Mouse (Mus musculus): ENCODE results near the gene Mcoln2. TPM values are rescaled to one million over a fixed set of nuclear protein-coding genes. Genes with fewer than 3 reads are reported as not detected.
"Not testable (repeated sequence)": the region's sequence is repeated elsewhere in the genome, so short reads cannot be mapped to it uniquely, and the experiment has no call there.

Gene Mcoln2
- polyA plus RNA-seq, 1 experiment: 3.6 TPM

- Histone ChIP-seq H3K4me3 (replicated peaks; ENCODE audit: control insufficient read depth, low read depth, low read length) (no peak overlapping the region), H3K4me1 (ENCODE audit: control insufficient read depth, insufficient read depth, low read length) (no peaks in the 10 kb centered on the region), H3K27ac (ENCODE audit: control insufficient read depth, insufficient read depth, low read depth, low read length, poor library complexity) (no peak overlapping the region)
- TF ChIP-seq CTCF (IDR thresholded peaks at IDR 0.05; ENCODE audit: control insufficient read depth, insufficient read depth, low read length): no peak
- no peak for TF ChIP-seq POLR2A (IDR thresholded peaks at IDR 0.05; ENCODE audit: borderline replicate concordance, control insufficient read depth, low read depth, low read length)
- 86% methylated on average over 11 of the region's 11 CpGs for WGBS
These were observed 49.3 kb downstream of the Mcoln2 start for GRCm38 (mm10) chr3:146198803-146199481.

- WGBS: 74% methylated on average over 3 of the region's 3 CpGs
- H3K4me3 ChIP-seq (replicated peaks; ENCODE audit: control insufficient read depth, low read depth, low read length): no peak overlapping the region
- H3K27ac ChIP-seq (ENCODE audit: control insufficient read depth, insufficient read depth, low read depth, low read length, poor library complexity): no peak overlapping the region
- no peak for TF ChIP-seq CTCF (IDR thresholded peaks at IDR 0.05; ENCODE audit: control insufficient read depth, insufficient read depth, low read length)
- TF ChIP-seq POLR2A (IDR thresholded peaks at IDR 0.05; ENCODE audit: borderline replicate concordance, control insufficient read depth, low read depth, low read length): no peak
- H3K4me1 ChIP-seq (ENCODE audit: control insufficient read depth, insufficient read depth, low read length): no peaks in the 10 kb centered on the region
These were observed 49.9 kb downstream of the Mcoln2 start for GRCm38 (mm10) chr3:146199486-146199885.

DNA sequence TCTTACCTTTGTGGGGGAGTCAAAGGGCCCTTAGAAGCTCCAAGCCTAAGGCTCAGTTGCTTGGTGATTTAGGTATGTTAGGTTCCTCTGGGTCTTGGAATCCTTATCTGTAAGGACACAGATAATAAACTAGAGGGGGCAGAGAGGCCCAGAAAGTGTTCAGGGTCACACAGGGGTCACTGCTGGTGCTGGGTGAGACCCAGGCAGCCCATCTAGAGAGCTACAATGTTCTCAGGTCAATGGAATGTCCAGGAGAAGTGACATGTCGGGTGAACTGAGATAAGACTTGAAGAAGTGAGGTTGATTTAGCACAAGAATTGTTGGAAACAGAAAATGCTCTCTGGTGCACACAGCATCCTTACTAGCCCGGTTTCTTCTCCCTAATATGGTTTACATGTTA lies 54.7 kb downstream of the Mcoln2 start:
- WGBS: 52% methylated on average over 2 of the region's 2 CpGs
- no peak overlapping the region for H3K27ac ChIP-seq (ENCODE audit: control insufficient read depth, insufficient read depth, low read depth, low read length, poor library complexity)
- H3K4me3 ChIP-seq (replicated peaks; ENCODE audit: control insufficient read depth, low read depth, low read length): no peak overlapping the region
- no peaks in the 10 kb centered on the region for H3K4me1 ChIP-seq (ENCODE audit: control insufficient read depth, insufficient read depth, low read length)
- no peak for TF ChIP-seq CTCF (IDR thresholded peaks at IDR 0.05; ENCODE audit: control insufficient read depth, insufficient read depth, low read length)
- no peak for TF ChIP-seq POLR2A (IDR thresholded peaks at IDR 0.05; ENCODE audit: borderline replicate concordance, control insufficient read depth, low read depth, low read length)

GRCm38 (mm10) chr3:146205305-146205704 lies 55.7 kb downstream of the Mcoln2 start:
- Histone ChIP-seq H3K4me3 (replicated peaks; ENCODE audit: control insufficient read depth, low read depth, low read length) (no peak overlapping the region), H3K4me1 (ENCODE audit: control insufficient read depth, insufficient read depth, low read length) (no peaks in the 10 kb centered on the region), H3K27ac (ENCODE audit: control insufficient read depth, insufficient read depth, low read depth, low read length, poor library complexity) (no peak overlapping the region)
- WGBS: 66% methylated on average over 11 of the region's 11 CpGs
- TF ChIP-seq POLR2A (IDR thresholded peaks at IDR 0.05; ENCODE audit: borderline replicate concordance, control insufficient read depth, low read depth, low read length) (no peak), CTCF (IDR thresholded peaks at IDR 0.05; ENCODE audit: control insufficient read depth, insufficient read depth, low read length) (no peak)

DNA sequence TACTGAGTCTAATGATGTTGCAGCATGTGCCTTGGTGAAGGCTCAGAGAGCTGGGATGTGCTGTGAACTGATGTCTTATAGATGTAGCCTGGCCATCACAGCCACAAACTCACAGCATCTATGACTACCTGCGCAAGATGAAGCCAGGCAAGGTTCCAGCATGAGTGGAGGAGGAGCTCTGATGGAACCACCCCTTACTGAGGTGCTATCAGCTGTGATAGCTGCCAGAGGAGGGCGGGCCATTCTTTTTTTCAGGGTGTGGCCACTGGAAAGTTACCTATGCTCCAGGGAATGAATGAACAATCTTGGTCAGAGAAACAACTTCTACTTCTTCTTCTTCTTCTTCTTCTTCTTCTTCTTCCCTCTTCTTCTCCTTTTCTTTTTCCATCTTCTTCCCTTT lies 57.0 kb downstream of the Mcoln2 start:
- WGBS: 77% methylated on average over 2 of the region's 2 CpGs
- no peaks in the 10 kb centered on the region for H3K4me1 ChIP-seq (ENCODE audit: control insufficient read depth, insufficient read depth, low read length)
- H3K27ac ChIP-seq (ENCODE audit: control insufficient read depth, insufficient read depth, low read depth, low read length, poor library complexity): no peak overlapping the region
- TF ChIP-seq POLR2A (IDR thresholded peaks at IDR 0.05; ENCODE audit: borderline replicate concordance, control insufficient read depth, low read depth, low read length) (no peak), CTCF (IDR thresholded peaks at IDR 0.05; ENCODE audit: control insufficient read depth, insufficient read depth, low read length) (no peak)
- H3K4me3 ChIP-seq (replicated peaks; ENCODE audit: control insufficient read depth, low read depth, low read length): no peak overlapping the region

DNA sequence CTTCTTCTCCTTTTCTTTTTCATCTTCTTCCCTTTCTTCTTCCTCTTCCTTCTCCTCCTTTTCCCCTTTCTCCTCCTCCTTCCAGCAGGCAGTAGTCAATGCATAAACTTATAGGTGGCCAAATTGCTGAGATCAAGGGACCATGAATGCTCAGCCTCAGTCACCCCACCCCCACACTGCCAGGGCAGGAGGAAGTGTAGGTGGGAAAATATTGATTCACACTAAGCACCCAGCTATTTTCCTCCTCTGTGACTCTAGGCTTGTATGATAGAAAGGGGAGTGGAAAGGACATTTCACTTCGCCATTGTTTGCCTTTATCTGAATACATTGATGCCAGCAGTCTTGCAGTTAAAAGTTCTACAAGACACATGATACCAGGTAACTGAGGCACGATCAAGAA lies 57.8 kb downstream of the Mcoln2 start:
- H3K27ac ChIP-seq (ENCODE audit: control insufficient read depth, insufficient read depth, low read depth, low read length, poor library complexity): no peak overlapping the region

DNA sequence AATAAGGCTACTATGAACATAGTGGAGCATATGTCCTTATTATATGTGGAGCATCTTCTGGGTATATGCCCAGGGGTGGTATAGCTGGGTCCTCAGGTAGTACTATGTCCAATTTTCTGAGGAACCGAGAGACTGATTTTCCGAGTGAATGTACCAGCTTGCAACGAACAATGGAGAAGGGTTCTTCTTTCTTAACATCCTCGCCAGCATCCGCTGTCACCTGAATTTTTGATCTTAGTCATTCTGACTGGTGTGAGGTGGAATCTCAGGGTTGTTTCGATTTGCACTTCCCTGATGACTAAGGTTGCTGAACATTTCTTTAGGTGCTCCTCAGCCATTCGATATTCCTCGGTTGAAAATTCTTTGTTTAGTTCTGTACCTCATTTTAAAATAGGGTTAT lies 60.1 kb downstream of the Mcoln2 start:
- not testable (repeated sequence) for H3K27ac ChIP-seq (ENCODE audit: control insufficient read depth, insufficient read depth, low read depth, low read length, poor library complexity); H3K4me1 ChIP-seq (ENCODE audit: control insufficient read depth, insufficient read depth, low read length); H3K4me3 ChIP-seq (replicated peaks; ENCODE audit: control insufficient read depth, low read depth, low read length)
- WGBS: 83% methylated on average over 8 of the region's 8 CpGs

More for the DNA sequence above, 57.8 kb downstream of the Mcoln2 start:
- TF ChIP-seq POLR2A (IDR thresholded peaks at IDR 0.05; ENCODE audit: borderline replicate concordance, control insufficient read depth, low read depth, low read length): no peak
- TF ChIP-seq CTCF (IDR thresholded peaks at IDR 0.05; ENCODE audit: control insufficient read depth, insufficient read depth, low read length): no peak
- no peaks in the 10 kb centered on the region for H3K4me1 ChIP-seq (ENCODE audit: control insufficient read depth, insufficient read depth, low read length)
- no peak overlapping the region for H3K4me3 ChIP-seq (replicated peaks; ENCODE audit: control insufficient read depth, low read depth, low read length)
- 61% methylated on average over 2 of the region's 2 CpGs for WGBS

GRCm38 (mm10) chr3:146211141-146211747 lies 61.6 kb downstream of the Mcoln2 start:
- 62% methylated on average over 4 of the region's 4 CpGs for WGBS
- Histone ChIP-seq H3K4me1 (ENCODE audit: control insufficient read depth, insufficient read depth, low read length) (peaks cover 4% of the 10 kb centered on the region), H3K4me3 (replicated peaks; ENCODE audit: control insufficient read depth, low read depth, low read length) (no peak overlapping the region), H3K27ac (ENCODE audit: control insufficient read depth, insufficient read depth, low read depth, low read length, poor library complexity) (no peak overlapping the region)
- TF ChIP-seq CTCF (IDR thresholded peaks at IDR 0.05; ENCODE audit: control insufficient read depth, insufficient read depth, low read length): no peak
- TF ChIP-seq POLR2A (IDR thresholded peaks at IDR 0.05; ENCODE audit: borderline replicate concordance, control insufficient read depth, low read depth, low read length): no peak

DNA sequence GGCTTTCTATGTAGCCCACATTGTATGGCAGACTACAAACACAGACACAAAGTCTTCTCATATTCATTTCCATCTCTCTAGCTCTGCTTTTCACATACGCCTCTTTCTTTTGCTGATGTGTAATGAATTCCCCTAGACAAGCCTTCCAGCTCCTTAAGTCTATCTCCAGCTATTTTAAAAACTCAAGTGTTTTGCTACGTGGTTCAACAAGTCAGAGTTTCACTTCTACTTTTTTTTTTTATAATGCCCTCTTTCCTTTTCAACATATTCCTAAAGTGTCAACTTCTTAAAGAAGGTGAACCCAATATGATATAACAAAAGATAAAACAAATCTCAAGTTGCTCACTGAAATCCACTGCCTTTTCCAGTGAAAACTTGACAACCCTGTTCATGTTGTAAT lies 62.3 kb downstream of the Mcoln2 start:
- 35% methylated on average over 2 of the region's 2 CpGs for WGBS
- peaks cover 4% of the 10 kb centered on the region for H3K4me1 ChIP-seq (ENCODE audit: control insufficient read depth, insufficient read depth, low read length)
- no peak overlapping the region for H3K27ac ChIP-seq (ENCODE audit: control insufficient read depth, insufficient read depth, low read depth, low read length, poor library complexity)
- TF ChIP-seq CTCF (IDR thresholded peaks at IDR 0.05; ENCODE audit: control insufficient read depth, insufficient read depth, low read length) (no peak), POLR2A (IDR thresholded peaks at IDR 0.05; ENCODE audit: borderline replicate concordance, control insufficient read depth, low read depth, low read length) (no peak)
- H3K4me3 ChIP-seq (replicated peaks; ENCODE audit: control insufficient read depth, low read depth, low read length): no peak overlapping the region

All from bone marrow, adult 2 months (tissue).